Mouse (Mus musculus): ENCODE measurements at regions not wholly inside any gene's neighbourhood (a gene's known extent, or its start where the extent isn't known, plus 50 kb on each side); places are given as distances from the start of the nearest gene placed in this dataset.

DNA sequence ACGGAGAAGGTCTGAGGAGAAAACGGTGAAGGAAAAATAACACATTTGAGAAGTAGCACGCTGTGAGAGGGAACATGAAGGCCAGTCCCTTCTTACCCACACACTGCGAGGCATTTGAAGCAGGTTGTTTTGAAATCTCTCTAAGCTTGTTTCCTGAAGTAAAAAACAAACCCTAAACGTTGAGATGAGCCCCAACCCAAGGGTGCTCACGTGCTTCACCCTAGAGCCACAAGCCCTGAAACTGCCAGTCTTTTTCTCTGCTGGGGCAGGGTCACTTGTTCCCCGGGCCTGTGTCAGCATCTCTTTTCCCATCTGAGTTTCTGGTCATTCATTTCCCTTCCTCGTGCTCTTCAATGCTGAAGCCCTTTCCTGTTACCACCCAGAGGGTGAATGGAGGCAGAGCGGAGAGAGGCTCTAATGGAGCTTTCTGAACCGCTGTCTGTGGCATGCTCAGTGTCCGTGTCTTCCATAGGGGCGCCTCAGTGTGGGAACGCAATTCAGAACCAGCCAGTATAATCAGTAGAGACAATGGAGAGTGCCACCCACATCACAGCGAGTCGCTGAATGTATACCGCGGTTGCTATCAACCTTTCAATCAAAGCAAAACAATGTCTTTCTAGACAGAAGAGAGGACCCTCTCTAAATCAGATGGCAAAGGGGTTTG is 375.0 kb upstream of the Gm10131 start:
- Histone ChIP-seq H3K4me3 (ENCODE audit: insufficient read depth, low read length) (no peak overlapping the region), H3K4me1 (ENCODE audit: control insufficient read depth, insufficient read depth, low read length) (peaks cover 18% of the 10 kb centered on the region), H3K27ac (ENCODE audit: insufficient read depth, low read depth, low read length) (no peak overlapping the region)
- TF ChIP-seq CTCF (IDR thresholded peaks at IDR 0.05; ENCODE audit: low read depth, low read length), result no peak
- no peak for TF ChIP-seq POLR2A (IDR thresholded peaks at IDR 0.05; ENCODE audit: borderline replicate concordance, low read depth, low read length)

DNA sequence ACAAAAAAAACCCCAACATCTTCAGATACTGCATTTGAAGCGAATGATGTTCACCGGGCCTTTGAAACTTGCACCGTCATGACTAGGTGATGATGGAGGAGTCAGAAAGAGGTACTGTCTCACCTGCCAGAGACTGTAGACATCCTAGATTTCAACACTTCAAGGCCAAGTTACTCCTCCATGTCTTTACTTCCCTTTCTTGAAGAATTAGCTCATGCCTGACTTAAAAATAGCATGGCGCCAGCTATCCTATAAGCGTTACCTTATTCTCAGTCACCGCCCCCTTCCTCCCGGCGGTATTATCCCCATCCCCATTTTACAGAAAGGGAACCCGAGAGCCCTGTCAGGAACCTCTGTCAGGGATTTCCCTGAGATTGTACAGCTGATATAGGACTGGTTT is 374.4 kb upstream of the Gm10131 start:
- H3K4me3 ChIP-seq (ENCODE audit: insufficient read depth, low read length), result no peak overlapping the region
- H3K4me1 ChIP-seq (ENCODE audit: control insufficient read depth, insufficient read depth, low read length), result peaks cover 18% of the 10 kb centered on the region
- H3K27ac ChIP-seq (ENCODE audit: insufficient read depth, low read depth, low read length), result no peak overlapping the region
- TF ChIP-seq CTCF (IDR thresholded peaks at IDR 0.05; ENCODE audit: low read depth, low read length) (no peak), POLR2A (IDR thresholded peaks at IDR 0.05; ENCODE audit: borderline replicate concordance, low read depth, low read length) (no peak)

DNA sequence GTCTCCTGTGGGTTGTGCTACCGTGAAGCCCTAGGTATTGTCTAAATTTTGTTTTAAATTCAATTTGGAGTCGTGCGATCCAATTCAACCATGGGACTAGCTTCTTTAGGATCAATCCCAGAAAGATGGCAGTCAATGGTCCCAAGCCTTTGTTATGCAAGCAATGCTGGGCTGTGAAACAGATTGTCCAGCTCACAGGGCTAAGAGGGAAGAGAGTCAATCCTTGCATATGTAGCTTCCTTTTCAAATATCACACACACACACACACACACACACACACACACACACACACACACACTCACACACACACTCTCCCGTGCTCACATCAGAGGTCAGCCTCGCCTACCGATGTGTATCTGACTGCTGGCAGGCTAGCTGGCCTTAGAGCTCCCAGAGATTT is 373.8 kb upstream of the Gm10131 start:
- TF ChIP-seq CTCF (IDR thresholded peaks at IDR 0.05; ENCODE audit: low read depth, low read length), result no peak
- no peak for TF ChIP-seq POLR2A (IDR thresholded peaks at IDR 0.05; ENCODE audit: borderline replicate concordance, low read depth, low read length)
- Histone ChIP-seq H3K4me1 (ENCODE audit: control insufficient read depth, insufficient read depth, low read length) (peaks cover 18% of the 10 kb centered on the region), H3K4me3 (ENCODE audit: insufficient read depth, low read length) (no peak overlapping the region)

DNA sequence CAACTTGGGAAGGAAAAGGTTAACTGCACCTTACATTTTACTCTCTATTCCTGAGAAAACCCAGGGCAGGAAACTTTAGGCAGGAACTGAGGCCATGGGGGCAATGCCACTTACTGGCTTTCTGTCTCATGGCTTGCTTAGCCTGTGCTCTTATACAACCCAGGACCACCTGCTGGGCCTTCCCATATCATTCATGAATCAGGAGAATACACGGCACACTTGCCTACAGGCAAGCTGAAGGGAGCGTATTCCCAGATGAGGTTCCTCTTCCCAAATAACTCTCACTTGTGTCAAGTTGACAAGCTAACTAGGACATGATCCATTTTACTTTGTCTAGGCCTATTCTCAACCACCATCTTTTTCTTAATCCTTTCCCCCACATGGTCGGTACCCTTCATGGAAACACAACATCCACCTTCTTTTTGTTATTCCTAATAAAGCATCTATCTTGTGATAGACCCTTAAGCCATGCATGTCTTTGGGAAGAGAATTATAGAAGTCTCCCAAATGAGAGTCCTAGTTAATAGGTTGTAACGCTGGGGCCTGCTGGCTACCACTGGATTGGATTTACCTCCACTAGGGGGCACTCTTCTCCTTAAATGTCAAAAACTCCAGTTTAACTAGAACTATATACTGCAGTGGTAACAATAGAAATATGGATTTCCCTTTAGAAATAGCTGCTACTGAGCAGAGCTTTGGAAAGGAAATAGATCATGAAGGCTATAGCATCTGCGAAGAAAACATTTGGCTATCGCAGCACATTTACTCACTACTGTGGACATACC is 373.2 kb upstream of the Gm10131 start:
- no peak for TF ChIP-seq CTCF (IDR thresholded peaks at IDR 0.05; ENCODE audit: low read depth, low read length)
- TF ChIP-seq POLR2A (IDR thresholded peaks at IDR 0.05; ENCODE audit: borderline replicate concordance, low read depth, low read length), result no peak
- H3K27ac ChIP-seq (ENCODE audit: insufficient read depth, low read depth, low read length), result no peak overlapping the region
- no peak overlapping the region for H3K4me3 ChIP-seq (ENCODE audit: insufficient read depth, low read length)
- peaks cover 18% of the 10 kb centered on the region for H3K4me1 ChIP-seq (ENCODE audit: control insufficient read depth, insufficient read depth, low read length)

More for the DNA sequence above, 373.8 kb upstream of the Gm10131 start:
- no peak overlapping the region for H3K27ac ChIP-seq (ENCODE audit: insufficient read depth, low read depth, low read length)

DNA sequence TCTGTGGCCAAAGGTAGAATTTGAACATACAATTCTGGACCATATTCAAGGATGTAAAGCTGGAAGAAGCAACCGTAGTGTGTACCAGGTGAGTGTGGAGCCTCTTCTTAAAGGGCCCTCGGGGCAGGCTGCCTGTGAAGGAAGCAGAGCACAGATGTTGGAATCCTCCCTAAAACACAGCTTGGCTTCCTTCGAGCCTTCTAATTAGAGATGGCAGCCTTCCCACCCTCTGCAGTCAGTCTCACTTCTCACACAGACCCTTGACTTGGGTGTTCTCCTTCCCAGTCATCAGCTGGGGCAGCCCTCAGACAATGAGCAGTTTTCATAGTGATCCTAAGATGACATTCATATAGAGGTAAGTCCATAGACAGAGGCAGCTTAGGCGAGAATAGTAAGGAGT is 371.7 kb upstream of the Gm10131 start:
- no peak for TF ChIP-seq POLR2A (IDR thresholded peaks at IDR 0.05; ENCODE audit: borderline replicate concordance, low read depth, low read length)
- Histone ChIP-seq H3K27ac (ENCODE audit: insufficient read depth, low read depth, low read length) (no peak overlapping the region), H3K4me1 (ENCODE audit: control insufficient read depth, insufficient read depth, low read length) (peaks cover 18% of the 10 kb centered on the region), H3K4me3 (ENCODE audit: insufficient read depth, low read length) (no peak overlapping the region)

DNA sequence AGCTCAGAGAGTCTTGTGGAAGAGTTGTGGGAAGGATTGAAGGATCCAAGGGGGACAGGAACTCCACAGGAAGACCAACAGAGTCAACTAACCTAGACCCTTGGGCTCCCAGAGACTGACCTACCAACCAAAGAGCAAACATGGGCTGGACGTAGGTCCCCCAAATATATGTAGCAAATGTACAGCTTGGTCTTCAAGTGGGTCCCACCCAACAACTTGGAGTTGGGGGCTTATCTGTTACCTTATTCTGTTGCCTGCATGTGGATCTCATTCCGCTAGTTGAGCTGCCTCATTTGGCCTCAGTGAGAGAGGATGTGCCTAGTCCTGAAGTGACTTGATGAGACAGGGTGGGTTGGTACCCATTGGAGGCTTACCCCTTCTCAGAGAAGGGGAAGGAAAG is 371.1 kb upstream of the Gm10131 start:
- TF ChIP-seq CTCF (IDR thresholded peaks at IDR 0.05; ENCODE audit: low read depth, low read length) (no peak), POLR2A (IDR thresholded peaks at IDR 0.05; ENCODE audit: borderline replicate concordance, low read depth, low read length) (no peak)
- H3K27ac ChIP-seq (ENCODE audit: insufficient read depth, low read depth, low read length), result no peak overlapping the region
- H3K4me3 ChIP-seq (ENCODE audit: insufficient read depth, low read length), result no peak overlapping the region
- H3K4me1 ChIP-seq (ENCODE audit: control insufficient read depth, insufficient read depth, low read length), result peaks cover 18% of the 10 kb centered on the region

DNA sequence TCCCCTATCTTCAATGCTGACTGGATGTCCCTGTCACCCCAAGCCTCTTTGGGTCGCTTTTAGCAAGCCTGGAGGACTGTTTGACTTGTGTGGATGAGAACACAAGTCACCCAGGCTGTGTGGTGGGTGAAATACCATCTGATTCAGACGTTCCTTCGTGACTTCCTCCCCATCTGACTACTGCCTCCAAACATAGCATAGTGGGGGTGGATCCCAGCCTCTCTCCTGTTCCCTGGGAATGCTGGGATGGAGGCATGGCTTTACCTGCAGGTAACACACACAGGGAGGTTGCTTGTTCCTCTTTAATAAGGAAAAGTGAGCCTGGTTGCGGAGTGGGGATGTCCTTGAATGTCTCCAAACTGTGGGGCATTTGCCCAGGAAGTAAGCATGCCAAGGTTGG is 369.0 kb upstream of the Gm10131 start:
- H3K4me1 ChIP-seq (ENCODE audit: control insufficient read depth, insufficient read depth, low read length), result peaks cover 4% of the 10 kb centered on the region
- no peak overlapping the region for H3K4me3 ChIP-seq (ENCODE audit: insufficient read depth, low read length)
- H3K27ac ChIP-seq (ENCODE audit: insufficient read depth, low read depth, low read length), result no peak overlapping the region
- TF ChIP-seq POLR2A (IDR thresholded peaks at IDR 0.05; ENCODE audit: borderline replicate concordance, low read depth, low read length) (no peak), CTCF (IDR thresholded peaks at IDR 0.05; ENCODE audit: low read depth, low read length) (no peak)

DNA sequence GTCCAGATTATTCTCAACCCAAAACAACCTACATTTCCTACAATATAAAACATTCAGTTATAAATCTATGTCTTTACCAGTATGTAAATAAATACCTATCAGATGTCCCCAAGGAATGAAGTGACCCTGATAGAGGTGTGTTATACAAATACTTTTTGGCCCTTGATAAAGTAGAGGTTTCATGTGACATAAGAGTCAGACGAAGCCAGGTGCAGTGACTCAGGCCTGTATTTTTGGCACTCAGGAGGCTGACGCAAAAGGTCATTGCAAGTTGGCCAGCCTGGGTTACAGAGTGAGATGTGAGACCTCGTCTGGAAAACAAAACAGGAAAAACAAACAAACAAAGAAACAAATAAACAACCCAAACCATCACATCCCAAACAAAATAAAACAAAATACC is 367.4 kb upstream of the Gm10131 start:
- TF ChIP-seq POLR2A (IDR thresholded peaks at IDR 0.05; ENCODE audit: borderline replicate concordance, low read depth, low read length) (no peak), CTCF (IDR thresholded peaks at IDR 0.05; ENCODE audit: low read depth, low read length) (no peak)
- H3K4me1 ChIP-seq (ENCODE audit: control insufficient read depth, insufficient read depth, low read length), result no peaks in the 10 kb centered on the region
- H3K27ac ChIP-seq (ENCODE audit: insufficient read depth, low read depth, low read length), result no peak overlapping the region
- H3K4me3 ChIP-seq (ENCODE audit: insufficient read depth, low read length), result no peak overlapping the region

DNA sequence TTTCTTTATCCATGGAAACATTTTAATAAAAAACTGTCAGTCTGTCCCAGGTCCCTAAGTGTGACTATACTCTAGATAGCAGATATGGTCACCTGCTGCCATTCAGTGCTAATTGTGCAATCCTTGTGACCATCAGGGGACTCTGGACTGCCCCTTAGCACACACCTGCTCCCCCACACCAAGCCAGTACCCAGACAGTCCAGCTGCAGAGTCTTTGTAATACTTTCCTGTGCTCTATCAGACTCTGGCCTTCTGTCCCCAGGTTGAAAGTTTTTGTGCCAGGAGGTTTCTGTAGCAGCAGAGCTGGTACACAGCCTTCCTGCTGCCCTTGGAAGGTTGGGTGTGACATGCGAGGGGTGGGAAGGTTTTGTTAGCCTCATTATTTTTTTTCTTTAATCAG is 366.9 kb upstream of the Gm10131 start:
- Histone ChIP-seq H3K4me3 (ENCODE audit: insufficient read depth, low read length) (no peak overlapping the region), H3K27ac (ENCODE audit: insufficient read depth, low read depth, low read length) (no peak overlapping the region), H3K4me1 (ENCODE audit: control insufficient read depth, insufficient read depth, low read length) (no peaks in the 10 kb centered on the region)
- no peak for TF ChIP-seq CTCF (IDR thresholded peaks at IDR 0.05; ENCODE audit: low read depth, low read length)
- TF ChIP-seq POLR2A (IDR thresholded peaks at IDR 0.05; ENCODE audit: borderline replicate concordance, low read depth, low read length), result no peak

DNA sequence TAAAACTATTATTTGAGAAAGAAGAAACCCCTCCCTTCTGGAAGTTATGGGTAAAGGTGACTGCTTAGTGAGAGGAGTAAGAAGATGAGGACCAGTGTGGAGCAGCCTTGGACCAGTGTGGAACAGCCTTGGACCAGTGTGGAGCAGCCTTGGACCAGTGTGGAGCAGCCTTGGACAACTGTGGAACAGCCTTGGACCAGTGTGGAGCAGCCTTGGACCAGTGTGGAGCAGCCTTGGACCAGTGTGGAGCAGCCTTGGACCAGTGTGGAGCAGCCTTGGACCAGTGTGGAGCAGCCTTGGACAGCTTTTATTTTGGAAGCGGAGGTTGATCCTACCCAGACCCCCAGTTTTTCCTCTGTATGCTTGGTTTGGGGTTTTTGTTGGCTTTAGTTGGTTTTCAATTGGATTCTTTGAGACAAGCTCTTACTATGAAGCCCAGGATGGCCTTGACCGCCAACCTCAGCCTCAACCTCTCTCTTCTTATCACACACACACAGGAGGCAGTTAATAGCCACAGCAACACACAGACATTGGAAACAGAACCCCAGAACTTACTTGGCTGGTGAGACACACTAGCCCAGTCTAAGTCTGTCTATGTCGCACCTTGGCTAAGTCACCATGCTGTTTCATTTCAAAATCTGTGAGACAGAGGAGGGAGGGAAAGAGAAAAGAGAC is 364.7 kb upstream of the Gm10131 start:
- H3K4me3 ChIP-seq (ENCODE audit: insufficient read depth, low read length), result no peak overlapping the region
- H3K4me1 ChIP-seq (ENCODE audit: control insufficient read depth, insufficient read depth, low read length), result no peaks in the 10 kb centered on the region
- H3K27ac ChIP-seq (ENCODE audit: insufficient read depth, low read depth, low read length), result no peak overlapping the region
- TF ChIP-seq CTCF (IDR thresholded peaks at IDR 0.05; ENCODE audit: low read depth, low read length) (no peak), POLR2A (IDR thresholded peaks at IDR 0.05; ENCODE audit: borderline replicate concordance, low read depth, low read length) (no peak)
